Mouse (Mus musculus): ENCODE results near the gene Pald1. TPM values are rescaled to one million over a fixed set of nuclear protein-coding genes. Genes with fewer than 3 reads are reported as not detected.

Gene Pald1
- polyA plus RNA-seq, 1 experiment from 2014 or later = 16.9 TPM

GRCm38 (mm10) chr10:61273844-61274215 is 109.5 kb downstream of the Pald1 start:
- peak overlapping the region; percentile 22; the same call in 1 of the 2 replicates for H3K9ac ChIP-seq
- peak overlapping the region; percentile 55 for H3K4me3 ChIP-seq (replicated peaks)
- H3K4me2 ChIP-seq = peak overlapping the region; percentile 93
- peaks cover 13% of the 10 kb centered on the region; the same call in 1 of the 2 replicates for H3K4me1 ChIP-seq
- no peak for ATAC-seq (ENCODE audit: insufficient read depth, low FRiP score, low read depth)
- peak overlapping the region; percentile 48 for H3K27ac ChIP-seq
- peaks cover 10% of the 10 kb centered on the region; the same call in 1 of the 2 replicates for H3K27me3 ChIP-seq (replicated peaks)
- no peaks in the 10 kb centered on the region for H3K9me3 ChIP-seq
- no peaks in the 10 kb centered on the region for H3K36me3 ChIP-seq
- 51% methylated on average over 7 of the region's 7 CpGs for WGBS

GRCm38 (mm10) chr10:61273081-61273843 is 110.1 kb downstream of the Pald1 start, which contains the start of gene Adamts14:
Gene Adamts14, minus strand, starts transcription at chr10:61273438.
- Histone ChIP-seq H3K9me3 (no peaks in the 10 kb centered on the region), H3K4me2 (peak within 1 kb of the TSS; percentile 93), H3K27me3 (replicated peaks) (peaks cover 10% of the 10 kb centered on the region; the same call in 1 of the 2 replicates), H3K27ac (peak within 1 kb of the TSS; percentile 48), H3K36me3 (no peaks in the 10 kb centered on the region), H3K4me3 (replicated peaks) (peak within 1 kb of the TSS; percentile 55), H3K4me1 (peaks cover 13% of the 10 kb centered on the region; the same call in 1 of the 2 replicates), H3K9ac (peak within 1 kb of the TSS; percentile 22)
- ATAC-seq (ENCODE audit: insufficient read depth, low FRiP score, low read depth) = peak; percentile 36; the same call in 1 of the 2 replicates
- under 1% methylated on average over 59 of the region's 75 CpGs for WGBS

- Histone ChIP-seq H3K27ac (no peak overlapping the region), H3K4me3 (replicated peaks) (peak overlapping the region; percentile 55), H3K4me1 (peaks cover 13% of the 10 kb centered on the region; the same call in 1 of the 2 replicates), H3K36me3 (no peaks in the 10 kb centered on the region), H3K9ac (peak overlapping the region; percentile 22; the same call in 1 of the 2 replicates), H3K27me3 (replicated peaks) (peaks cover 10% of the 10 kb centered on the region; the same call in 1 of the 2 replicates), H3K9me3 (no peaks in the 10 kb centered on the region), H3K4me2 (peak overlapping the region; percentile 93)
- no peak for ATAC-seq (ENCODE audit: insufficient read depth, low FRiP score, low read depth)
- WGBS = 40% methylated on average over 5 of the region's 5 CpGs
Measured at GRCm38 (mm10) chr10:61272631-61273030, 110.7 kb downstream of the Pald1 start.

DNA sequence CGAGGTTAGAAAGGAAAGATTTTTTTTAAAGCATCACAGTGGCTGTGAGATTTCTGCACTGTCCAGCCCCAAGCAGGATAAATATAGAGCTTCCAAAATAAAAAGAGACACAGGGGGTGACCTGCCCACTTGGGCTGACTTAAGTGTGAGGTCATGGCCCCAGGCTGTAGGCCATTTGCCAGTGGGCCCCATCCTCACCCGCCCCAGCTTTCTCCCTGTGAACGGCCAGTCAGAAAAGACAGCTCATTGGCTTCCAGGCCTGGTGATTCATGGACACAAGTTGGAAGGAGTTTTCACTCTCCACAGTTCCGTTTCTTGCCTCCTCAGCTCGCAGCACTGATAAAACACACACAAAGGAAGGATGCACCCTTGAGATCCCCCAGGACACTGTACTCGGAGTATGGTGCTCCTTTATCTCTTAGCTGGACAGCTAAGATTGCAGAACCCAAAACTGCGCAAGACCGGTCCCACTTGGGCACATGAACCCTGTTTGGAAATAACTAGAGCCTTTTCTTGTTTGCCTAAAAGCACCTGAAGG is 111.2 kb downstream of the Pald1 start:
- Histone ChIP-seq H3K9ac (no peak overlapping the region), H3K4me3 (replicated peaks) (peak overlapping the region; percentile 55; the same call in 1 of the 2 replicates), H3K4me2 (peak overlapping the region; percentile 93), H3K27me3 (replicated peaks) (peaks cover 10% of the 10 kb centered on the region; the same call in 1 of the 2 replicates), H3K9me3 (no peaks in the 10 kb centered on the region), H3K4me1 (peaks cover 13% of the 10 kb centered on the region; the same call in 1 of the 2 replicates), H3K36me3 (no peaks in the 10 kb centered on the region), H3K27ac (no peak overlapping the region)
- ATAC-seq (ENCODE audit: insufficient read depth, low FRiP score, low read depth) = no peak
- 50% methylated on average over 8 of the region's 8 CpGs for WGBS

Other genes starting within 250 kb of the Pald1 start
- 46.9 and 53.5 TPM in 2 replicates for gene Sgpl1, start 235.8 kb downstream of the Pald1 start, polyA plus RNA-seq (2015; fragmentation: Nextera tagmentation; extraction: Ambion mirVana)
- gene Tbata, start 211.6 kb downstream of the Pald1 start, polyA plus RNA-seq (2015; fragmentation: Nextera tagmentation; extraction: Ambion mirVana) = 0.09 TPM in 1 of 2 replicates, not detected in the other
- 1.0 and 1.2 TPM in 2 replicates for gene Adamts14, start 110.1 kb downstream of the Pald1 start, polyA plus RNA-seq (2015; fragmentation: Nextera tagmentation; extraction: Ambion mirVana)
- gene Prf1, start 85.7 kb downstream of the Pald1 start, polyA plus RNA-seq (2015; fragmentation: Nextera tagmentation; extraction: Ambion mirVana) = 0.06 TPM in 1 of 2 replicates, not detected in the other
- 0.15 and 0.18 TPM in 2 replicates for gene Nodal, start 34.4 kb upstream of the Pald1 start, polyA plus RNA-seq (2015; fragmentation: Nextera tagmentation; extraction: Ambion mirVana)
- 72.3 and 77.5 TPM in 2 replicates for gene Eif4ebp2, start 69.1 kb upstream of the Pald1 start, polyA plus RNA-seq (2015; fragmentation: Nextera tagmentation; extraction: Ambion mirVana)
- 5.4 and 5.6 TPM in 2 replicates for gene Lrrc20, start 92.3 kb upstream of the Pald1 start, polyA plus RNA-seq (2015; fragmentation: Nextera tagmentation; extraction: Ambion mirVana)
- 0.10 and 0.28 TPM in 2 replicates for gene Npffr1, start 212.0 kb upstream of the Pald1 start, polyA plus RNA-seq (2015; fragmentation: Nextera tagmentation; extraction: Ambion mirVana)